Mouse (Mus musculus): ENCODE data around the gene Actbl2. TPM values are rescaled to one million over a fixed set of nuclear protein-coding genes. Genes with fewer than 3 reads are reported as not detected.

Actbl2 gene
- polyA plus RNA-seq, 1 experiment: not detected

DNA sequence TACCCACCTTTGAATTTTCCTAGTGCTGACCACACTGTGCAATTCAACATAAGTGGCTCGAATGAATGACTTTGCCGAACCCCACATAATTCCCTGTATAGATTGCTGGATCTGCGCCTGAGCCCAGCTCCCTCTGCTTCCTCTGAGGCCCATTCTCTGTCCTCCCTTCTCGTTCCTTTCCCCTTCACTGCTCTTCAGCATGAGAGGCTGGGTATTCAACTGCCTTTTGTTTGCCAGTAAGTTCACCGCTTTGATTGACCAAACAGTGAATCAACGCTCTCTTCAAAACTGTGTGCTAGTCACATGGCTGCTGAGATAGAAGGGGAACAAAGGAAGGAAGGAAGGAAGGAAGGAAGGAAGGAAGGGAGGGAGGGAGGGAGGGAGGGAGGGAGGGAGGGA lies 4.3 kb downstream of the Actbl2 start:
- H3K79me2 ChIP-seq (ENCODE audit: control insufficient read depth, insufficient read depth): no peaks in the 10 kb centered on the region
- no peak for TF ChIP-seq REST (IDR thresholded peaks at IDR 0.05; ENCODE audit: insufficient read depth, insufficient read length)
- no peak for TF ChIP-seq CEBPB (IDR thresholded peaks at IDR 0.05; ENCODE audit: insufficient read depth, poor library complexity, severe bottlenecking)
- no peak for TF ChIP-seq POLR2A (IDR thresholded peaks at IDR 0.05; ENCODE audit: insufficient read length, low read depth)
- TF ChIP-seq MYOD1 (IDR thresholded peaks at IDR 0.05; ENCODE audit: control insufficient read depth in 1 of 3, insufficient read length in 2 of 3, low read depth in 2 of 3): no peak
- no peak for TF ChIP-seq TCF3 (IDR thresholded peaks at IDR 0.05; ENCODE audit: insufficient read length, low read depth)
- no peak for TF ChIP-seq MAX (IDR thresholded peaks at IDR 0.05; ENCODE audit: low read depth)
- TF ChIP-seq POLR2AphosphoS2 (IDR thresholded peaks at IDR 0.05; ENCODE audit: insufficient read length, low read depth): no peak
- no peak for TF ChIP-seq MYOG (IDR thresholded peaks at IDR 0.05; ENCODE audit: control insufficient read depth in 1 of 3, insufficient read depth in 1 of 3, insufficient read length in 2 of 3, low read depth in 2 of 3)
- TF ChIP-seq E2F4 (IDR thresholded peaks at IDR 0.05; ENCODE audit: insufficient read depth): no peak
- no peak for TF ChIP-seq TCF12 (IDR thresholded peaks at IDR 0.05; ENCODE audit: insufficient read depth, poor library complexity, severe bottlenecking)
- no peak for TF ChIP-seq SRF (IDR thresholded peaks at IDR 0.05; ENCODE audit: control insufficient read depth, insufficient read length, low read depth)
- no peak for TF ChIP-seq USF1 (IDR thresholded peaks at IDR 0.05; ENCODE audit: low read depth)
- H3K36me3 ChIP-seq (ENCODE audit: control insufficient read depth, insufficient read depth): no peaks in the 10 kb centered on the region
- no peak overlapping the region for H3K4me3 ChIP-seq
- H3K4me2 ChIP-seq (ENCODE audit: low read depth): no peak overlapping the region
- no peaks in the 10 kb centered on the region for H3K27me3 ChIP-seq (ENCODE audit: control insufficient read depth, insufficient read depth, insufficient read length)
- no peak overlapping the region for H3ac ChIP-seq (ENCODE audit: control insufficient read depth, insufficient read length)

GRCm38 (mm10) chr13:111259711-111260110 lies 4.9 kb downstream of the Actbl2 start:
- Histone ChIP-seq H3ac (ENCODE audit: control insufficient read depth, insufficient read length) (no peak overlapping the region), H3K27me3 (ENCODE audit: control insufficient read depth, insufficient read depth, insufficient read length) (no peaks in the 10 kb centered on the region), H3K36me3 (ENCODE audit: control insufficient read depth, insufficient read depth) (no peaks in the 10 kb centered on the region), H3K4me3 (no peak overlapping the region), H3K79me2 (ENCODE audit: control insufficient read depth, insufficient read depth) (no peaks in the 10 kb centered on the region), H3K4me2 (ENCODE audit: low read depth) (no peak overlapping the region)
- TF ChIP-seq MAX (IDR thresholded peaks at IDR 0.05; ENCODE audit: low read depth): no peak

DNA sequence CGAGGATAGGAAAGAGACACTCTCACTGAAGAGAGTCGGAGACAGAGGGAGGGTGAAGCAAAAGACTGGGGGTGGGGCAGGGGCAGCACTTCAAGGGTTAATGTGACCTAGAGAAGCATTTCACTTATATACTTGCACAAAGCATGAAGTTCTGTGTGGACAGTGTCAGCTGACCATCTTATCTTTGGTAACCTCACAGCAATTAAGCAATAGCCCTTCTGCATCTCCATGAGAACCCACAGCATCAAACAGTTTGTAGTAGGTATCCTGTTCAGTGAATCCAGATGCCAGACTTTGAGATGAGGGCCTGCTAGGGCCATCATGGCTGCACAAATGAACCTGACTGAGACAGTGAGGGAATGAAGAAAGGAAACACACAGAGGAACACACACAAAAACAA lies 8.4 kb downstream of the Actbl2 start:
- no peak for TF ChIP-seq SRF (IDR thresholded peaks at IDR 0.05; ENCODE audit: control insufficient read depth, insufficient read length, low read depth)
- TF ChIP-seq POLR2AphosphoS2 (IDR thresholded peaks at IDR 0.05; ENCODE audit: insufficient read length, low read depth): no peak
- TF ChIP-seq TCF3 (IDR thresholded peaks at IDR 0.05; ENCODE audit: insufficient read length, low read depth): no peak
- TF ChIP-seq MYOG (IDR thresholded peaks at IDR 0.05; ENCODE audit: control insufficient read depth in 1 of 3, insufficient read depth in 1 of 3, insufficient read length in 2 of 3, low read depth in 2 of 3): no peak
- no peak for TF ChIP-seq POLR2A (IDR thresholded peaks at IDR 0.05; ENCODE audit: insufficient read length, low read depth)
- TF ChIP-seq TCF12 (IDR thresholded peaks at IDR 0.05; ENCODE audit: insufficient read depth, poor library complexity, severe bottlenecking): no peak
- no peak for TF ChIP-seq REST (IDR thresholded peaks at IDR 0.05; ENCODE audit: insufficient read depth, insufficient read length)
- TF ChIP-seq USF1 (IDR thresholded peaks at IDR 0.05; ENCODE audit: low read depth): no peak
- no peak for TF ChIP-seq MYOD1 (IDR thresholded peaks at IDR 0.05; ENCODE audit: control insufficient read depth in 1 of 3, insufficient read length in 2 of 3, low read depth in 2 of 3)
- TF ChIP-seq CEBPB (IDR thresholded peaks at IDR 0.05; ENCODE audit: insufficient read depth, poor library complexity, severe bottlenecking): no peak
- TF ChIP-seq MAX (IDR thresholded peaks at IDR 0.05; ENCODE audit: low read depth): no peak
- no peak for TF ChIP-seq E2F4 (IDR thresholded peaks at IDR 0.05; ENCODE audit: insufficient read depth)

DNA sequence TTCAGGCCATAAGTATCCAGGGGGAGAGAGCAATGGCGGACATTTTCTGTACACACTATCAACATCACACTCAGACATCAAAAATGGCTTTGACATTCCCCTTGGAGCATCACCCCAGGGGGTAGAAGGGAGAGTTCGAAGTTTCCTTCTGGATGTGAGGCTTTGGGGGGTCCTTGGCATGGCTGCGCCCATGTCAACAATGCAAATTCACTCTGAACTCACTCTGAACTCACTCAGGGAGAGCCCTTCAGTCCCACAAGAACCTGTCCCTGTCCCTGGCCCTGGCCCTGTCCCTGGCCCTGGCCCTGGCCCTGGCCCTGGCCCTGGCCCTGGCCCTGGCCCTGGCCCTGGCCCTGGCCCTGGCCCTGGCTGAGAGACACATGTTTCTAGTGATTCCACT lies 8.9 kb downstream of the Actbl2 start:
- Histone ChIP-seq H3K36me3 (ENCODE audit: control insufficient read depth, insufficient read depth) (no peaks in the 10 kb centered on the region), H3ac (ENCODE audit: control insufficient read depth, insufficient read length) (no peak overlapping the region), H3K4me2 (ENCODE audit: low read depth) (no peak overlapping the region), H3K79me2 (ENCODE audit: control insufficient read depth, insufficient read depth) (no peaks in the 10 kb centered on the region), H3K4me3 (no peak overlapping the region), H3K27me3 (ENCODE audit: control insufficient read depth, insufficient read depth, insufficient read length) (no peaks in the 10 kb centered on the region)
- TF ChIP-seq MAX (IDR thresholded peaks at IDR 0.05; ENCODE audit: low read depth) (no peak), CEBPB (IDR thresholded peaks at IDR 0.05; ENCODE audit: insufficient read depth, poor library complexity, severe bottlenecking) (no peak), MYOD1 (IDR thresholded peaks at IDR 0.05; ENCODE audit: control insufficient read depth in 1 of 3, insufficient read length in 2 of 3, low read depth in 2 of 3) (no peak), MYOG (IDR thresholded peaks at IDR 0.05; ENCODE audit: control insufficient read depth in 1 of 3, insufficient read depth in 1 of 3, insufficient read length in 2 of 3, low read depth in 2 of 3) (no peak), POLR2A (IDR thresholded peaks at IDR 0.05; ENCODE audit: insufficient read length, low read depth) (no peak), TCF3 (IDR thresholded peaks at IDR 0.05; ENCODE audit: insufficient read length, low read depth) (no peak), USF1 (IDR thresholded peaks at IDR 0.05; ENCODE audit: low read depth) (no peak), SRF (IDR thresholded peaks at IDR 0.05; ENCODE audit: control insufficient read depth, insufficient read length, low read depth) (no peak), POLR2AphosphoS2 (IDR thresholded peaks at IDR 0.05; ENCODE audit: insufficient read length, low read depth) (no peak), TCF12 (IDR thresholded peaks at IDR 0.05; ENCODE audit: insufficient read depth, poor library complexity, severe bottlenecking) (no peak), E2F4 (IDR thresholded peaks at IDR 0.05; ENCODE audit: insufficient read depth) (no peak), REST (IDR thresholded peaks at IDR 0.05; ENCODE audit: insufficient read depth, insufficient read length) (no peak)

More for the DNA sequence above, 8.4 kb downstream of the Actbl2 start:
- Histone ChIP-seq H3K4me2 (ENCODE audit: low read depth) (no peak overlapping the region), H3K27me3 (ENCODE audit: control insufficient read depth, insufficient read depth, insufficient read length) (no peaks in the 10 kb centered on the region), H3K36me3 (ENCODE audit: control insufficient read depth, insufficient read depth) (no peaks in the 10 kb centered on the region), H3K79me2 (ENCODE audit: control insufficient read depth, insufficient read depth) (no peaks in the 10 kb centered on the region), H3K4me3 (no peak overlapping the region), H3ac (ENCODE audit: control insufficient read depth, insufficient read length) (no peak overlapping the region)
